Mouse (Mus musculus): ENCODE data around the gene Stxbp4.

Gene Stxbp4

GRCm38 (mm10) chr11:90650231-90650885, 12.5 kb upstream of the Stxbp4 start:
- intact Hi-C loops (cut with DNase I), result no loop called here

GRCm38 (mm10) chr11:90649777-90650176, 11.9 kb upstream of the Stxbp4 start:
- intact Hi-C loops (cut with DNase I), result no loop called here

- intact Hi-C loops (cut with DNase I), result no loop called here
Observed at GRCm38 (mm10) chr11:90638312-90638830, 487 bp upstream of the Stxbp4 start.

GRCm38 (mm10) chr11:90634661-90635060, 3.2 kb downstream of the Stxbp4 start:
- intact Hi-C loops (cut with DNase I), result no loop called here

- intact Hi-C loops (cut with DNase I), result no loop called here
Observed at GRCm38 (mm10) chr11:90632480-90632879, 5.4 kb downstream of the Stxbp4 start.

DNA sequence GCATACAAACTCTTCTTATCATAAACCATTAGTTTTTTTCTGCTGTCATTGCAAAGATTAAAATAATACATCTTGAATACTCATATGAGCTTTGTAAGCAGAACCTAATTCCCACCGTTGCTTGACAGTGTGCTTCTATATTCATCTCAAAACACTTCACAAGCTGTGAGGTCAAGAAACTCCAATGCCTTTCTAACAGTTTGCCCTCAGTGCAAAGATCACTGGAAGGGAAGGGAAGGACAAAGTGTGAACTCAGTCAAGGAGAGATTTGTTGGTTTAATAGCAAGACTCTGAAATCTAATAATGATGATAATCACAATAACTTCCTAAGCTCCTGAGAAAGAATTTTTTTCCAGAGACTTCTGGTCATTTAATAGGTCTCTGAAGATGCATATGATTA, 10.1 kb downstream of the Stxbp4 start:
- intact Hi-C loops (cut with DNase I), result no loop called here

- intact Hi-C loops (cut with DNase I), result no loop called here
Observed at GRCm38 (mm10) chr11:90625174-90625573, 12.7 kb downstream of the Stxbp4 start.

DNA sequence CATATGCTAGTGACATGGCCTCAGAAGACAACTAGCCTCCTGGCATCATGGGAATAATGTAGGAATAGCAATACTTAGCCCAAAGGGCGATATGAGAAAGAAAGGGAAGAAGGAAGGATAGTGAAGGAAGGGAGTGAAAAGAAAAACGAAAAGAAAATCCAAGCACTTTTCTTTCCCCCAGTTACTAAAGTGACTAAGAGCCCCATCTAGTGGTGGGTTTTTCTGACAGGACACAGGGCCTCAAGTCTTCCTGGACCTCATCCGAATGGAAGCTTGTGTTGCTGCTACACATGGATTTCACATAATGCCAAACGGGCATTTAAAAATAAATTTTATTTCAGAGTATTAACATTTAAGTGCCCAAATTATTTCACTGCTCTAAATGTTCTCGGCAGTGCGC, 14.4 kb downstream of the Stxbp4 start:
- intact Hi-C loops (cut with DNase I), result no loop called here

GRCm38 (mm10) chr11:90622500-90622899, 15.4 kb downstream of the Stxbp4 start:
- intact Hi-C loops (cut with DNase I), result no loop called here

- intact Hi-C loops (cut with DNase I), result no loop called here
Observed at GRCm38 (mm10) chr11:90622044-90622443, 15.8 kb downstream of the Stxbp4 start.

- intact Hi-C loops (cut with DNase I), result loop anchor here (2.0 to 10.0 kb wide), 3 partner anchors 222 to 434 kb away; partner anchors contain the start of gene Hlf
Observed at GRCm38 (mm10) chr11:90616431-90616830, 21.5 kb downstream of the Stxbp4 start.

- intact Hi-C loops (cut with DNase I), result loop anchor here (10.0 kb wide), 1 partner anchor 220 kb away; the partner anchor contains the start of gene Hlf
Observed at GRCm38 (mm10) chr11:90614743-90615142, 23.1 kb downstream of the Stxbp4 start.

DNA sequence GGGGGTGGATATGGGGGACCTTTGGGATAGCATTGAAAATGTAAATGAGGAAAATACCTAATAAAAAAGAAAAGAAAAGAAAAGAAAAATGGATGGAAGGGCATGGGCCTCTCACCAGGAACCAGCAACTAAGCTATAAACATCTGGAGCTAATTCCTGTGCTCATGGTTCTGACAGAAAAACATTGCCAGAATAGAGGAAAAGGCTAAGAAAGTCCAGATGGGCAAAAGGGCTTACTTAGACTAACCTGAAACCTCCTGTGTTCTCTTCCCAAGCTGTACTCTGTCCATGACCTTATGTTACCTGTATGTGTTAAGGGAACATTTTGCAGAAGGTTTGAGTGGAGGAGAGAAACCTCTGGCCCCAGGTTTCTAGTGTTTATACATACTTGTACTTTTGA, 25.8 kb downstream of the Stxbp4 start:
- intact Hi-C loops (cut with DNase I), result loop anchor here (10.0 kb wide), 1 partner anchor 217 kb away; the partner anchor contains the start of gene Hlf

DNA sequence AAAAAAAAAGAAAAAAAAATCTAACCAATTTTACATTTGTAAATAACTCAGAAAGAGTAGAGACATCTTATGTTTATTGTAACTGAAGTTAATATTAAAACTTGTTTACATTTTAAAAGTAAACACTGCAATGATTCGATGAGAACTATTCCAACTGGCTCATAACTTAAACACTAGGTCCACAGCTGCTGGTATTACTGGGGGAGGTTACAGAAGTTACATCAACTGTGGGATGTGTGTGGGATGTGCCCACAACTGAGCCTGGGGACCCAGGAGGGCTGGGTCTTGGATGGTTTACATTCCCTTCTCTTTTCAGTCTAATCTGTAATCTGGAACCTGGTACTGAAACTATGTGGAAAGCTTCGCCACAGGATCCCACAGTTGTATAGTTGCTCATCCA, 34.8 kb downstream of the Stxbp4 start:
- intact Hi-C loops (cut with DNase I), result no loop called here

DNA sequence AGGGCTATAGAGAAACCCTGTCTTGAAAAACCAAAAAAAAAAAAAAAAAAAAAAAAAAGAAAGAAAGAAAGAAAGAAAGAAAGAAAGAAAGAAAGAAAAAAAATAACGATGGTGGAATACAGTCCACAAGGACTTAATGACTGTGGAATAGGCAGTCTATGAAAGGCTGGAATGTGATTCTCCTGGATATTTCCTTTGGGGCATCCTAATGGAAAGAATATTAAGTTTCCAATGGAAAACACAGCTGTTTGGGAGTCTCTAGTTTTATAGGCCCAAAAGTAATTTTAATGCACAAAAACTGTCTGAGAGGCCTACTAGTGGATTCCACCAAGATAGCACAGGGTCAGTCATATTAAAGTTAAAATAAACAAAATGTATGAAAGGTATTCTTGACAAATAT, 42.1 kb downstream of the Stxbp4 start:
- intact Hi-C loops (cut with DNase I), result no loop called here

GRCm38 (mm10) chr11:90590996-90591395, 46.9 kb downstream of the Stxbp4 start:
- intact Hi-C loops (cut with DNase I), result no loop called here

GRCm38 (mm10) chr11:90586203-90586602, 51.7 kb downstream of the Stxbp4 start:
- intact Hi-C loops (cut with DNase I), result no loop called here

GRCm38 (mm10) chr11:90585754-90586153, 52.1 kb downstream of the Stxbp4 start:
- intact Hi-C loops (cut with DNase I), result no loop called here

- intact Hi-C loops (cut with DNase I), result no loop called here
Observed at GRCm38 (mm10) chr11:90577057-90577780, 60.7 kb downstream of the Stxbp4 start.

DNA sequence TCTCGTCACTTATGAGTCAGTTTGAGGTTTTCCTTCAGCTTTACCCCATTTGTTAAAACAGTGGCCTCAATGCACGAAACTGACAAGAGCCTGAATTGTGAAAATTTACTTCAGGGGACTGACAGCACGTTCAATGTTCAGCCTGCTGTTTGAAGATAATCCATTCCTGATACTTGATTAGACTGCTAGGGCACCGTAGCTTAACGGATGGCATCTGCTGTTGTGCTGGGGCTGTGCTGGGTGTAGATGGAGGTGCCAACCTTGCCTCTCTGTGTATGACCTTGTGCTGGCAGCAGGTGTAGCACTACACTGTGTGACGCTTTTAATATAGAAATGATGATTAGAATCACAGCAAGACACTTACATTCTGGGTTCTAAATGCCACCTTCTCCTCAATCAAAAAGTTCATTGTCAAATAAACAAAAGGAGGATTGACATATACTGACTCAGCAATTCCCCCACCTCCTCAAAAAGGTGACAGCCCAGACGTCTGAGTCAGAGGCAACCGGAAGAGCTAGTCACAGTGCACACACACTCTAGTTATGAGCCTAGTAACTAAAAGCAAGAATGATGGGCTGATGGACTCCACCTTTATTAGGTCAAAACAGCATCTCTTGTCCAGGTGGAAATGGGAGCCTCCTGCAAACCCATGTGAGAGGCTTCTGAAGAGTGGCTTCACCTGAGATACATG, 61.5 kb downstream of the Stxbp4 start:
- intact Hi-C loops (cut with DNase I), result no loop called here

DNA sequence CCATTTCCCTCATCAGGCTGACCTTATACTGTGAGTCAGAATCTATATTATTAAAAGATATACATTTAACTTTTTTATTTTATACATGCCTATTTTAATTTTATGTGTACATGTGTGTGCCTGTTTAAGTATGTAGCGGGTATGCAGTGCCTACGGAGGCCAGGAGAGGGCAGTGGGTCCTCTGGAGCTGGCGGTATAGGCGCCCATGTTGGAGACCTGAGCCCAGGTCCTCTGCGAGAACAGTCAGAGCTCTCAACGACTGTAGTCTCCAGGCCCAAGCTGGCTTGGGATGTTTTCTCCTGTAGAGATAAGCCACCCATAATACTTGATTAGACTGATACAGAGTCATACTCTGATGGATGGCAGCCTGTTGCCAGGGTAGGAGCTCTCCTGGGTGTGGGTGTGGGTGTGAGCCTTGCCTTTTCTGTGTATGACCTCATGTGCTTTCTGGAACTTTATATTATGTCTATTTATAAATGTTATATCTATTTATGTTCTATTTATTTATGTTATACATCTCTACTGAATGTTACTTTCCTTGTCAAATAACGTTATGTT, 62.3 kb downstream of the Stxbp4 start:
- intact Hi-C loops (cut with DNase I), result no loop called here
